Mouse (Mus musculus) liver, embryonic 15.5 days (tissue): ENCODE results near the gene Slamf1. TPM values are rescaled to one million over a fixed set of nuclear protein-coding genes. Genes with fewer than 3 reads are reported as not detected.

Experiments
- ATAC-seq: fragments of 200-750 bp; cut with Nextera tagmentation; 2 replicates; pipeline ENCODE4 v1.8.0; 2017; ENCODE audit warnings: moderate number of reproducible peaks, mild to moderate bottlenecking, moderate library complexity; ENCODE audit not compliant: insufficient read depth
- H3K27ac ChIP-seq: fragments of 300-500 bp; sonication (generic); replicated peaks from 2 replicates; pipeline ENCODE4 v1.5.1; 2015; ENCODE audit warnings: mild to moderate bottlenecking, inconsistent platforms
- H3K27me3 ChIP-seq: fragments of 300-500 bp; sonication (generic); 2 replicates; pipeline ENCODE4 v1.6.1; 2015; ENCODE audit warnings: mild to moderate bottlenecking, inconsistent platforms
- H3K36me3 ChIP-seq: fragments of 300-500 bp; sonication (generic); replicated peaks from 2 replicates; pipeline ENCODE4 v1.6.1; 2015; ENCODE audit warnings: moderate library complexity, mild to moderate bottlenecking, inconsistent platforms
- H3K4me1 ChIP-seq: fragments of 300-500 bp; sonication (generic); replicated peaks from 2 replicates; pipeline ENCODE4 v1.6.1; 2015; ENCODE audit warnings: inconsistent platforms
- H3K4me2 ChIP-seq: fragments of 300-500 bp; sonication (generic); 2 replicates; pipeline ENCODE4 v1.6.1; 2015; ENCODE audit warnings: moderate library complexity, mild to moderate bottlenecking, inconsistent platforms
- H3K4me3 ChIP-seq: fragments of 300-500 bp; sonication (generic); replicated peaks from 2 replicates; pipeline ENCODE4 v1.5.1; 2015; ENCODE audit warnings: mild to moderate bottlenecking, inconsistent platforms
- H3K9ac ChIP-seq: fragments of 300-500 bp; sonication (generic); 2 replicates; pipeline ENCODE4 v1.6.1; 2015; ENCODE audit warnings: moderate library complexity, mild to moderate bottlenecking, inconsistent platforms
- H3K9me3 ChIP-seq: fragments of 300-500 bp; sonication (generic); replicated peaks from 2 replicates; pipeline ENCODE4 v1.6.1; 2016; ENCODE audit warnings: inconsistent platforms
- WGBS: fragments of 180-500 bp; shearing (Covaris S2); methylation state at CpG from one replicate; pipeline ENCODE4 v1.1.7; 2015; ENCODE audit warnings: mixed read lengths; ENCODE audit not compliant: insufficient replicate concordance; 5-methylcytosine and 5-hydroxymethylcytosine counted together
- polyA plus RNA-seq: library from polyadenylated mRNA; unstranded; fragments of >200 nt; fragmentation: Nextera tagmentation; extraction: Ambion mirVana; gene quantifications from 2 replicates; pipeline ENCODE4 v1.2.1, GENCODE M21; 2015

Slamf1 gene
- polyA plus RNA-seq: 1.5 and 2.0 TPM in 2 replicates

GRCm38 (mm10) chr1:171766898-171767297, at the start of gene Slamf1:
Slamf1 (plus strand) TSS chr1:171767127.
- no peak within 1 kb of the TSS for H3K4me3 ChIP-seq
- no peak within 1 kb of the TSS for H3K27ac ChIP-seq
- no peak for ATAC-seq
- no peak within 1 kb of the TSS for H3K4me2 ChIP-seq
- no peak within 1 kb of the TSS for H3K9ac ChIP-seq
- H3K9me3 ChIP-seq: no peaks in the 10 kb centered on the region
- no peaks in the 10 kb centered on the region for H3K4me1 ChIP-seq
- no peaks in the 10 kb centered on the region; the same call in 1 of the 2 replicates for H3K27me3 ChIP-seq
- 12% methylated on average over 6 of the region's 6 CpGs for WGBS
- no peaks in the 10 kb centered on the region for H3K36me3 ChIP-seq

- Histone ChIP-seq H3K27me3 (no peaks in the 10 kb centered on the region), H3K9ac (no peak overlapping the region), H3K4me3 (no peak overlapping the region), H3K4me1 (no peaks in the 10 kb centered on the region), H3K27ac (no peak overlapping the region), H3K9me3 (no peaks in the 10 kb centered on the region), H3K4me2 (no peak overlapping the region), H3K36me3 (no peaks in the 10 kb centered on the region)
- no peak for ATAC-seq
These were observed 35.7 kb upstream of the Slamf1 start for GRCm38 (mm10) chr1:171731195-171731594.

- 50% methylated on average over 6 of the region's 6 CpGs for WGBS
- Histone ChIP-seq H3K9me3 (no peaks in the 10 kb centered on the region), H3K4me3 (no peak overlapping the region), H3K27me3 (no peaks in the 10 kb centered on the region), H3K9ac (no peak overlapping the region), H3K27ac (no peak overlapping the region), H3K4me2 (no peak overlapping the region), H3K4me1 (no peaks in the 10 kb centered on the region), H3K36me3 (no peaks in the 10 kb centered on the region)
- no peak for ATAC-seq
These were observed 32.0 kb upstream of the Slamf1 start for GRCm38 (mm10) chr1:171734898-171735297.

- H3K27me3 ChIP-seq: no peaks in the 10 kb centered on the region
- H3K9ac ChIP-seq: no peak overlapping the region
- no peaks in the 10 kb centered on the region for H3K4me1 ChIP-seq
- WGBS: 47% methylated on average over 3 of the region's 3 CpGs
- no peaks in the 10 kb centered on the region for H3K9me3 ChIP-seq
- H3K27ac ChIP-seq: no peak overlapping the region
- ATAC-seq: no peak
- no peaks in the 10 kb centered on the region for H3K36me3 ChIP-seq
- no peak overlapping the region for H3K4me2 ChIP-seq
- no peak overlapping the region for H3K4me3 ChIP-seq
These were observed 18.6 kb upstream of the Slamf1 start for GRCm38 (mm10) chr1:171748127-171748969.

GRCm38 (mm10) chr1:171761853-171762448, 5.0 kb upstream of the Slamf1 start:
- no peak overlapping the region for H3K4me2 ChIP-seq
- WGBS: 34% methylated on average over 5 of the region's 5 CpGs
- no peak for ATAC-seq
- H3K9me3 ChIP-seq: no peaks in the 10 kb centered on the region
- no peaks in the 10 kb centered on the region; the same call in 1 of the 2 replicates for H3K27me3 ChIP-seq
- no peaks in the 10 kb centered on the region for H3K4me1 ChIP-seq
- H3K4me3 ChIP-seq: no peak overlapping the region
- H3K36me3 ChIP-seq: no peaks in the 10 kb centered on the region
- H3K9ac ChIP-seq: no peak overlapping the region
- no peak overlapping the region for H3K27ac ChIP-seq

GRCm38 (mm10) chr1:171770996-171771395, 4.1 kb downstream of the Slamf1 start:
- H3K9ac ChIP-seq: no peak overlapping the region

GRCm38 (mm10) chr1:171772121-171772735, 5.3 kb downstream of the Slamf1 start:
- 54% methylated on average over 8 of the region's 8 CpGs for WGBS
- Histone ChIP-seq H3K4me1 (no peaks in the 10 kb centered on the region), H3K36me3 (no peaks in the 10 kb centered on the region), H3K4me3 (no peak overlapping the region), H3K9me3 (no peaks in the 10 kb centered on the region), H3K4me2 (no peak overlapping the region), H3K9ac (no peak overlapping the region), H3K27ac (no peak overlapping the region), H3K27me3 (no peaks in the 10 kb centered on the region)
- ATAC-seq: no peak

More at GRCm38 (mm10) chr1:171770996-171771395, 4.1 kb downstream of the Slamf1 start:
- ATAC-seq: no peak
- H3K4me2 ChIP-seq: no peak overlapping the region
- WGBS: 57% methylated on average over 6 of the region's 6 CpGs
- H3K27ac ChIP-seq: no peak overlapping the region
- H3K36me3 ChIP-seq: no peaks in the 10 kb centered on the region
- H3K9me3 ChIP-seq: no peaks in the 10 kb centered on the region
- no peaks in the 10 kb centered on the region for H3K4me1 ChIP-seq
- no peaks in the 10 kb centered on the region for H3K27me3 ChIP-seq
- H3K4me3 ChIP-seq: no peak overlapping the region

GRCm38 (mm10) chr1:171773232-171773989, 6.5 kb downstream of the Slamf1 start:
- no peak for ATAC-seq
- H3K4me1 ChIP-seq: no peaks in the 10 kb centered on the region
- no peak overlapping the region for H3K4me2 ChIP-seq
- H3K4me3 ChIP-seq: no peak overlapping the region
- no peak overlapping the region for H3K27ac ChIP-seq
- no peaks in the 10 kb centered on the region for H3K9me3 ChIP-seq
- 29% methylated on average over 10 of the region's 10 CpGs for WGBS
- no peak overlapping the region for H3K9ac ChIP-seq
- no peaks in the 10 kb centered on the region for H3K36me3 ChIP-seq
- no peaks in the 10 kb centered on the region for H3K27me3 ChIP-seq

GRCm38 (mm10) chr1:171774266-171774665, 7.3 kb downstream of the Slamf1 start:
- Histone ChIP-seq H3K4me1 (no peaks in the 10 kb centered on the region), H3K27me3 (no peaks in the 10 kb centered on the region), H3K9me3 (no peaks in the 10 kb centered on the region), H3K9ac (no peak overlapping the region), H3K4me3 (no peak overlapping the region), H3K36me3 (no peaks in the 10 kb centered on the region), H3K4me2 (no peak overlapping the region), H3K27ac (no peak overlapping the region)
- 56% methylated on average over 5 of the region's 5 CpGs for WGBS
- no peak for ATAC-seq

GRCm38 (mm10) chr1:171774678-171775077, 7.8 kb downstream of the Slamf1 start:
- WGBS: 65% methylated on average over 11 of the region's 11 CpGs
- ATAC-seq: no peak
- Histone ChIP-seq H3K9me3 (no peaks in the 10 kb centered on the region), H3K4me3 (no peak overlapping the region), H3K27me3 (no peaks in the 10 kb centered on the region), H3K27ac (no peak overlapping the region), H3K4me1 (no peaks in the 10 kb centered on the region), H3K4me2 (no peak overlapping the region), H3K9ac (no peak overlapping the region), H3K36me3 (no peaks in the 10 kb centered on the region)

- Histone ChIP-seq H3K9me3 (no peaks in the 10 kb centered on the region), H3K4me3 (no peak overlapping the region), H3K27me3 (no peaks in the 10 kb centered on the region), H3K4me2 (no peak overlapping the region), H3K4me1 (no peaks in the 10 kb centered on the region), H3K27ac (no peak overlapping the region), H3K36me3 (no peaks in the 10 kb centered on the region), H3K9ac (no peak overlapping the region)
- ATAC-seq: no peak
- WGBS: 70% methylated on average over 4 of the region's 4 CpGs
These were observed 8.9 kb downstream of the Slamf1 start for GRCm38 (mm10) chr1:171775781-171776180.
